Mouse (Mus musculus) thymus, postnatal 0 days (tissue): ENCODE data around the gene Pcif1. TPM values are rescaled to one million over a fixed set of nuclear protein-coding genes. Genes with fewer than 3 reads are reported as not detected.

ENCODE experiments used
- DNase-seq: peaks from one replicate; pipeline ENCODE4 v3.0.0-alpha.2; 2015; ENCODE audit warnings: low spot score
- polyA plus RNA-seq: library from polyadenylated mRNA; unstranded; fragments of >200 nt; fragmentation: Nextera tagmentation; extraction: Ambion mirVana; gene quantifications from 2 replicates; pipeline ENCODE4 v1.2.1, GENCODE M21; 2015

The Pcif1 gene
- polyA plus RNA-seq, 1 experiment from 2014 or later = 107 TPM

- DNase-seq = no peak
These were observed 13.7 kb downstream of the Pcif1 start for GRCm38 (mm10) chr2:164892696-164893216.

DNA sequence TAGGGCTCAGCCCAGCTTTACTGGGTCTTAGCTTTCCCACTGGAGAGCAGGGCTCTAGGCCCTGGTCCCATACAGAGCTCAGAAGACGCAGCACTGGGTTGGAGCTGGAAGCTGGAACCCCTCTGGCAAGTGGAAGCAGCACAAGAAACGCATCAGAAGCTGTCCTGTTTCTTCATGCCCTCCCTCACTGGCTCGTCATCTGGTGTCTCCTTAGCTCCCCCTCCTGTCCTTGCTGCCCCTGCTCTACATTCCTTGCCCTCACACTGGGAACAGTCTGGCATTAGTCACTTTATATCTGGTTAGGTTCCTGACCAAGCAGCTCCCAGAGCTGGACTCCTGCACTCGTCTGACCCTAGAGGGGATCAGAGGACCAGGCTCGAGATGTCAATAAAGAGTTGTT, 14.9 kb downstream of the Pcif1 start:
- DNase-seq = no peak

DNA sequence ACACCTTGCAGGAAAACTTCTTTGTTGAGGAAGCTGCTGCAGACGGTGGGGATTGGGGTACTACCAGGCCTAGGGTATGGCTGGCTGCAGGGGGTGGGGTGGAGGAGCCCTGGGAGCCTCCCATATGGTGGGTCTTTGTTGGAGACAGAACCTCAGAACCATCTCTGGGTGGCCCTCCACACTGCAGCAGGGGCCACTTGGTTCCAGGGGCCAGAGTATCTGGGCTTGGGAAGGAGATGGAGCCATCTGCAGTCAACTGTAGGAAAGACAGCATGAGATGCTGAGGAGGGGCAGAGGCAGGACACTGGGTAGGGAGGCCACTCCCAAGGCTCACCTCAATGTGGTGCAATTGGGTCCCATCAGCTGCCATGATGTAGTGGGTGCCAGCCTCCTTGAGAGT, 15.5 kb downstream of the Pcif1 start:
- DNase-seq = no peak

DNA sequence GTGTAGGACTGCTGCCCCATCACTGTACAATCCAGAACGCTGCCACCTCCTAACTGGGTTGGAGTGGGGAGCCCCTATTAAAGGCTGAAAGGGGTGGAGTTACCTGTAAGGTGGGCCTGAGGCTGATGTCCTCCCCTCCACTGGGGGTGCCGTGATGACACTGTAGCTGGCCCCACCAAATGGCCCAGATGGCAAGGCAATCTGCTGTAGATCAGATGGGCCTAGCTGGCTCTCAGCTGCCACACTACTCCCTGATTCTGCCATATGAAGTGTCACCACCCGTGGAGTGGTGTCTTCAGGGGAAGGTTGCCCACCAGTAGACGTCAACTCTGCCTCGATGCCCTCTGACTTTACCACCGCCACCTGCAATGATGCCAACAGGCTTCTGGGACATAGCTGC, 16.8 kb downstream of the Pcif1 start:
- DNase-seq = no peak

DNA sequence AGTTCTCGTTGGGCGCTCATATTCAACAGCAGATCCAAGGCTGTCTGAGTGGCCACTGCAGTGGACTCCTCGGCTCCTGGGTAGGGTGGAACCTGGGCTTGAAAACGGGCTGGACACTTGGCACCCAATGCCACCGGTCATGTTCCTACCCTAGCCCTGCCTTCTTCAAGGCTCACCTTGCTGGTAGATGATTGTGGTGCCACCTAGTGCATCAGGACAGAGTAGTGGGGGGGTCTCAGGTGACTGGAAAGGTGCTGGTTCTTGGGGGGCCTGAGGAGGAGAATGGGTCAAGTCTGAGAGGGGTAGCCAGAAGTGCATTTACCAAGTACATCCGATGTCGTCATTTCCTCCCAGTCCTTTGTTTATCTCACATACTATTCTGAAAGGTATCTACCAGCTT, 18.9 kb downstream of the Pcif1 start:
- no peak for DNase-seq

DNA sequence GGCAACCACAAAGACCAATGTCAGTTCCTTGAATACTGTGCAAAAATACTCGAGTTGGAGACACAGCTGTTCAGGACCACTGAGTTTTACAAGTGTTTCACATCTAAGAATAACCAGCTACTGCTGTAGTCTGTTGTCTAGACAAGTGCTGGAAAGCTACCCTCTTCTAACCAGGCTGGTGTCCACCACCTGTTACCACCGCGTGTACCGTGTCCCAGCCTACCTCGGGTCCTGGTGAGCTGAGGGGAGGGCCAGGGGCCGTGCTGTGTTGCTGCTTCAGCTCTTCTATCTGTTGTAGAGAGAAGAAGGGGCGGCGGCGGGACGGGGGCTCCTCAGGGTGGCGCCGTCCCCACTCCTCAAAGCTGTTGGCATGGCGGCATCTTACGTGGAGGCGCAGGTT, 19.9 kb downstream of the Pcif1 start:
- DNase-seq = no peak

DNA sequence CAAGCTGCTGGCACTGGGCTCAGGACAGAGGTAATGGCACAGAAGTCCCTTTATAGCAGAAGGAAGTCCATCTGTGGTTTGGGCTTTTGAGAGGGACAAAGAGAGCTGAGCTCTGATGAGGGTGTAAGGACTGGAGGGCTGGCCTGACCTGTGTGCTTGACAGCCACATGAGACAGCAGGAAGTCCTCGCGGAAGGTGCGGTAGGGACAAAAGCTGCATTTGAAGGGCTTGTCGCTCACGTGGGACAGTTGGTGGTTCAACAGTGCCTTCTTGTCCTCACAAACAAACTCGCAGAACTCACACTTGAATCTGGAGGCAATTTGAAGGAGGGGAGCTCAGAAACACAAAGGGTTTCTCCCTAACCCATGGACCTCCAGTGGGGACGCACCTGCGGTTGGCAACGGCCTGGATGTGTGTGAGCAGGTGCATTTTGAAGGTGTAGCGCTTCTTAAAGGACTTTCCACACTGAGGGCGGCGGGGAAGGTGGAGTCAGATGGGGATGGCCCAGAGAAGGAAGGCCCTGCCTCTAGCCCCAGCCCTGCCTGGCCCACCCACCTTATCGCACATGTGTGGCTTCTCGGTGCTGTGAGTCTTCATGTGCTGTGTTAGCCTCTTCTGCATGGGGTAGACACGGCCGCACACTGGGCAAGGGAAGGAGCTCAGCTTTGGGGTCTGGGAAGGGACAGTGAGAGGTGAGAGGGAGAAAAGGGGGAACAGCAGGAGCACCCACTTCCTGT, 20.8 kb downstream of the Pcif1 start:
- DNase-seq = peak; percentile 61

DNA sequence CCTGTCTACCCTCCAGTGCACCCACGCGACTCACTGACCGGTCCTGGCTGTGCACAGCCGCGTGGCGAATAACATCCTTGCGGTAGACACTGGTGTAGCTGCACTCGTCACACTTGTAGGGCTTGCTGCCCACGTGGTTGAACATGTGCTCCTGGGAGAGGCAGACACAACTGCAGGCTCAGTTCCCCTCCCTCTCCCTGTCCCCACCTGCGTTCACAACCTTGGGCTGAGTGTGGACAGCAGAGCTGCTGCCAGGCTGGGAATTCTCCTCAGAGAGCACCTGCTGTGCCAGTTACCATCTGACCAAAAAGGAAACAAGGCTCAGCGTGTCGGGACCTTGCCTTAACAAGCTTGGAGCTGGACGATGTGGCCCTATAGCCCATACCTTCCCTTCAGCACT, 22.3 kb downstream of the Pcif1 start:
- DNase-seq = no peak

DNA sequence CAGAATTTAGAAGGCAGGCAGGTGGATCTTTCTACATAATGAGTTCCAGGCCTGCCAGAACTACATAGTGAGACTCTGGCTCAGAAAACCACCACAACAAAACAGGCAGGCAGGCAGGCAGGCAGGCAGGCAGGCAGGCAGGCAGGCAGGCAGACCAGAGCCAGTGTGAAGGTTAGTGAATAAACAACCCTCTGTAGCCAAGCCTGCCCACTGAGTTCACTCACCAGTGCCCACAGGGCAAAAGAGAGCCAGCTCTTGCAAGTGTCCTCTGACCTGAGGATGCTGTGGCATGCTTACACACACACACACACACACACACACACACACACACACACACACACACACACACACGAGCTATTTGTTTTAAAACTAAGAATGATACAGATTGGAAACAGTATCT, 24.4 kb downstream of the Pcif1 start:
- no peak for DNase-seq

DNA sequence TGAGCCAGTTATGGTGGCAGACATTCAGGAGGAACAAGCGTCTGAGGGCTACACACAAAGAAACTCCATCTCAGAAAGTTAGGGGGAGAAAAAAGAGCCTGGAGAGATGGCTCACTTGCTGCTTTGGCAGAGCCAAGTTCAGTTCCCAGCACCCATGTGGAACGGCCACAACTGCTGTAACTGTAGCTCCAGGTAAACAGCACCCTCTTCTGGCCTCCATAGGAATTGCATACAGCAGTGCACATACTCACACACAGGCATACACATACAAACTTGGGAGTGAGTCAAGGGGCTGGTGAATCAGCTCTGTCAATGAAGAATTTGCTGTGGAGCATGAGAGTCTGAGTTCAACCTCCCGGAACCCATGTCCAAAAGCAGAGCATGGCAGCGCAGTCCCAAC, 27.0 kb downstream of the Pcif1 start:
- no peak for DNase-seq

GRCm38 (mm10) chr2:164907511-164907910, 28.4 kb downstream of the Pcif1 start:
- no peak for DNase-seq

DNA sequence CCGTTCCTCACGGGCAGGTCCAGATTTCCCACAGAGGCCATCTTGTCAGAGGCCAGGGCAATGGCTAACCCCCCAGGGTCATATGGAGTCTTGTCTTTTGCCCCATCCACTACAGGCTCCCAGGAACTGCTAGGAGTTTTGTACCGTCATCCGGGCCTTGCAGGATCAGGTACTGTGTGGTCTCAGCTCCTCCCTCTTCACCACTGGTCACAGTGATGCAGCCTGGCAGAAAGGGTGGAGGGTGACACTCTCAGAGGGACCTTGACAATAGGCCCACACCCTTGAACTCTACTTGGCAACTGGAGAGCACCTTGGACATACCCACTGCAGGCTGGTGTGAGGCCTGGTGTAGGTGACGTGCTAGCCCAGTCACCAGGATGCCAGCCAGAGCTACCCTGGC, 28.9 kb downstream of the Pcif1 start:
- no peak for DNase-seq

DNA sequence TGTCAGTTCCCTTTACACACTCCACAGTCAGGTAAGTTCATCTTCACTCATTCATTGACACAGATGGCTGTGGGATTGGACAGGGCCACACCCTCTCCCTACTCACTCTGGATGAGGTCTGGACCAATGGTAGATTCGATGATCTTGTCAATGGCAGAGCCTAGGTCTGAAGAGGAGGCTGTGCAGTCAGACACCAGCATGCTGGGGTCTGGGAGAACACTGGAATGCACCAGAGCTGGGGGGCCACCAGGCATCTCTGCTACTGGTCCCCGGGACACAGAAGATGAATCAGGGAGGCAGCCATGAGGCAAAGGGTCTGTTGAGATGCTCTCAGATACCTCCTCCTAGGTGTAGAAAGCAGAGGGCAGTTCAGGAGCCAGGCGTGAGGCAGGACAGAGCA, 30.0 kb downstream of the Pcif1 start:
- DNase-seq = no peak

- DNase-seq = no peak
These were observed 30.4 kb downstream of the Pcif1 start for GRCm38 (mm10) chr2:164909542-164909941.

GRCm38 (mm10) chr2:164910360-164911061, 31.4 kb downstream of the Pcif1 start:
- no peak for DNase-seq

DNA sequence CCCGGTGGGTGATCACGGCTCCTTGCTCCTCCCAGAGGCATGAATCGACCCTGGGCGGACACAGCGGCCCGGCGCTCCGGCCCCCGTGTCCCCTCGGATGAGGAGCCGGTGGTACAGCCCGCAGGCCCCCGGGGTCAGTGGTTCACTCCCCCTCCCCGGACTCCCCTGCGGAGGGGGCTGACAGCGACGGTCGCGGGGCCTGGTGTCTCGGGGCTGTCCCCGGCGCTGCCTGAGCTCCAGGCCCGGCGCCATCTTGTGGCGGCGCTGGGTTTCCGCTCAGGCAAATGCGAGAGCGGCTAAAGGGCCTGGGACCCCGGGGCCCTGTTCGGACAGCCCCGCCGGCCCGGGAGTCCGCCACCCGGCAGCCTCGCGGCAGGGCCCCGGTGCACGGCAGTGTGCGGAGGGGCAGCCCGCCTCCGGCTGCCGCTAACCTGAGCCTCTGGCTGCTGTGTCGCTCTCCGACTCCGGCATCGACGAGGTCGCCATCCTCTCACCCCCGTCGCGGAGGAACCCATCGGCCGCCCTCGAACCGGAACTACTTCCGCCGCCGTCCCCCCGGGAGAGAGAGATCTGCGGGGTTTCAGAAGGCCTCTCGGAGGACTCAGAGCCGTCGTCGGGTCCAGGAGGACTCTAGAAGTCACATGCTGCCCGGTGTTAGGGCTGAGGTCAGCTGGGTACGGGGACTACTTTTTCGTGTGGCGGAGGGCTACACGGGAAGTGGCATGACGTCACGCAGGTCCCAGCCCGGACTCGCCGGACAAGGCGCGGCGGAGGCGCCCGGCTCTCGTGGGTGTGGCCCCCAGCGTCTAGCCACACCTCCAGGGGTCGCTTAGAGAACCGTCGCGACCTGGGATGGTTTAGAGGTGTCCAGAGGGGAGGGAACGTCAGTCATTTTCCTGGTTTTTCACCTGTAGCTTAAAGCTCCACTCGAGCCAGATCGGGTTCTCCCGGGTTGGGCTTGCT, 32.3 kb downstream of the Pcif1 start, which contains the start of gene Zfp335:
TSS of gene Zfp335 (minus strand) at position 672 of the 963 bp plus-strand sequence.
- DNase-seq = peak; percentile 94

DNA sequence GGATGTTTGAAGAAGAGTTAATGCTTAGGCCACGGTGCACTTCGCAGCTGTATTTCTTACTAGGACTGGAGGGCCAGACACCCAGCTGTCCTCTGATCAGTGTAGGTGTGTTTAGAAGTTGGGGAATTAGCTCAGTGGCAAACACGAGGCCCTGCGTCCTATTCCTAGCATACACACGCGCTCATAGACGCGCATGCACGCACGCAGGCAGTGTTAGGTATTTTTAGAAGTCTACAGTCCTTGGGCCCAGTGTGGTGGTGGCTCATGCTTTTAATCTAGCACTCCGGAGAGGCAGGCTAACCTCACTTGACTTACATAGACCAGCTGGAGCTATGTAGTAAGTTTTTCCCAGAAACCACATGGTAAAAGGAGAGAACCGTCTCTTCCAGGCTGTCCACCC, 33.0 kb downstream of the Pcif1 start:
- peak; percentile 52 for DNase-seq

- no peak for DNase-seq
These were observed 33.8 kb downstream of the Pcif1 start for GRCm38 (mm10) chr2:164912749-164913427.

GRCm38 (mm10) chr2:164913428-164913786, 34.3 kb downstream of the Pcif1 start:
- DNase-seq = peak; percentile 90

DNA sequence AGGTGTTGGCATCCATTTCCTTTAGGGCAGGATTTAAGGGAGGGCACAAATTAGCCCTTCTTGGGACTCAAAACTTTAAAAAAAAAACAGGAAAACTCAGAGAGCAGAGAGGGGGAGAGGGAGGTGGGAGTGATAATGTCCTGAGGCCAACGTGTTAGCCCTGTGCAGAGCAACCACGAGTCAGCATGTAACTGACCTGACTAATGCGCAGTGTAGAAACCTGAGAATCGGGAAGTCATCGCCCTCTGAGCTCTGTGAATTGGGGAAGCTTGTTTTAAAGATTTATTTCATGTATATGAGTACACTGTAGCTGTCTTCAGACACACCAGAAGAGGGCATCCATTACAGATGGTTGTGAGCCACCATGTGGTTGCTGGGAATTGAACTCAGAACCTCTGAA, 37.7 kb downstream of the Pcif1 start:
- DNase-seq = no peak

DNA sequence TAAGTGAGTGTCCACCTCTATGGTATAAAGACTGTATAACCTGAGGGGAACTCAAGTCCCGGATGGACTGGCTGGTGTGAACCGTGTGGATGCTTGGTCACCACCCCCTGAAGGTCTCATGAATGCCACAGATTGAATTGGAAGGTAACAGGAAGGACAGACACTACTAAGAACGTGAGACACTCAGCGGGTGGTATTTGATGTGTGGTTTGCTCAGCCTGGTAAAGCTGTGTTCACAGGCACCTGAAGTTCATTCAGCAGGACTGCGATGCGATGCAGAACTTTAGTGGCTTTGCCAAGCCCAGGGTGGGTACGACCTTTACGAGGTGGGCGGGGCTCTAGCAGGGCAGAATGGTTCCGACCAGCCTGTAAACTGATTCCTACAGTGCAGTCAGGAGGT, 38.3 kb downstream of the Pcif1 start:
- no peak for DNase-seq
